Comparison of ENCODE assay signal across 16 mouse cellular contexts in the genomic region with DNA sequence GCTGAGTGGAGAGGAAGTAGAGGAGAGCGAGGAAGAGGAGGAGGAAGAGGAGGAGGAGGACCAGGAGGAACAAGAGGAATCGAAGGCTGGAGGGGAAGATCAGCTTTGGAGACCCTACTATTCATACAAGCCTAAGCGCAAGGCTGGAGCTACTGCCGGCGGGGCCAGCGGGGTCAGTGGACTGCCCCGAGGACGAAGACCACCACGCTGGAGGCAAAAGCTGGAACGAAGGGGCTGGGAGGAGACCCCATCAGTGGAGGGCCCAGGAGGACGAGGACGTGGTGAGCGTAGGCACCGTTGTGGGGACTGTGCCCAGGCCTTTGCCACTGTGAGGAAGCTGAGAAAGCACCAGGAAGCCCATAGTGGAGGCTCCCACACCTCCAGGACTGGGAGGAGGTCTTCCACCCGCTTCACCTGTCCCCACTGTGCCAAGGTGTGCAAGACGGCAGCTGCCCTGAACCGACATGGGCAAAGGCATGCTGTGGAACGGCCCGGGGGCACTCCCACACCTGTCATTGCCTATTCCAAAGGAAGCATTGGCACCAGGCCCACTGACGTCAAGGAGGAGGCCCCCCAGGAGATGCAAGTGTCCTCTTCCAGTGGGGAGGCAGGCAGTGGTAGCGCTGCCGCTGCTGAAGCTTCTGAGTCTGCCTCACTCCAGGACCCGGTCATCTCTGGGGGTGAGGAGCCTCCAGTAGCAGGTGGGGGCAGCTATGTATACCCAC. TPM values are rescaled to one million over a fixed set of nuclear protein-coding genes. Genes with fewer than 3 reads are reported as not detected.
DNase-seq lines count a peak whose midpoint lies in the region; ATAC-seq lines count a peak whose summit lies in the region.
"Had no signal": no experiment of that assay in that cellular context is flagged by ENCODE, and none has a peak within 500 bp of the region (broad histone marks: within the 10 kb centered on the region; RNA-seq: fewer than 3 reads in every experiment).

No protein-coding gene starts in this region.

- ATAC-seq in intestine, embryonic 14.5 days (replicated peaks; ENCODE audit: low FRiP score, low TSS enrichment, low read depth): no peak
- no peak for ATAC-seq in intestine, embryonic 16.5 days
- ATAC-seq in neural tube, embryonic 15.5 days (ENCODE audit: low FRiP score): no peak

- WGBS in intestine, embryonic 14.5 days: 73% methylated on average over 21 of the region's 23 CpGs
- WGBS in intestine, embryonic 16.5 days: 73% methylated on average over 23 of the region's 23 CpGs
- WGBS in neural tube, embryonic 15.5 days: 78% methylated on average over 23 of the region's 23 CpGs

- H3K36me3 ChIP-seq in intestine, embryonic 14.5 days (ENCODE audit: control insufficient read depth, insufficient read depth, low read length): no peaks in the 10 kb centered on the region; the same call in 1 of the 2 replicates
- 0 out of 2 replicates have a peak, but pooled peaks cover 2% of the 10 kb centered on the region for H3K36me3 ChIP-seq in intestine, embryonic 16.5 days (ENCODE audit: control insufficient read depth, insufficient read depth, low read length)
- peaks cover 33% of the 10 kb centered on the region for H3K36me3 ChIP-seq in neural tube, embryonic 15.5 days

- no peak overlapping the region for H3K9ac ChIP-seq in intestine, embryonic 14.5 days (ENCODE audit: low read length)
- H3K9ac ChIP-seq in intestine, embryonic 16.5 days (ENCODE audit: low read depth, low read length): no peak overlapping the region
- no peak overlapping the region for H3K9ac ChIP-seq in neural tube, embryonic 15.5 days (replicated peaks)
- H3K9ac ChIP-seq: hindbrain, embryonic 14.5 days; limb, embryonic 15.5 days; midbrain, embryonic 12.5 days had no signal

- no peaks in the 10 kb centered on the region for H3K4me1 ChIP-seq in intestine, embryonic 14.5 days (replicated peaks; ENCODE audit: control insufficient read depth, insufficient read depth, low read length)
- H3K4me1 ChIP-seq in intestine, embryonic 16.5 days (ENCODE audit: control insufficient read depth, insufficient read depth, low read length): no peaks in the 10 kb centered on the region
- no peaks in the 10 kb centered on the region for H3K4me1 ChIP-seq in neural tube, embryonic 15.5 days
- H3K4me1 ChIP-seq: midbrain, embryonic 12.5 days had no signal

- no peaks in the 10 kb centered on the region for H3K27me3 ChIP-seq in intestine, embryonic 14.5 days (replicated peaks; ENCODE audit: control insufficient read depth, insufficient read depth, low read length)
- no peaks in the 10 kb centered on the region for H3K27me3 ChIP-seq in intestine, embryonic 16.5 days (replicated peaks; ENCODE audit: control insufficient read depth, insufficient read depth, low read length)
- no peaks in the 10 kb centered on the region; the same call in 1 of the 2 replicates for H3K27me3 ChIP-seq in neural tube, embryonic 15.5 days (replicated peaks)
- H3K27me3 ChIP-seq: limb, embryonic 15.5 days had no signal

- DNase-seq in cerebellum, adult 18-20 months: peak; percentile 51 to 62
- no peak for DNase-seq in cerebellum, postnatal 4 days (ENCODE audit: low spot score in 2 of 2)
- DNase-seq in intestine, embryonic 14.5 days (ENCODE audit: low spot score): peak; percentile 51
- DNase-seq in right cerebral cortex, postnatal 14 days: peak; percentile 59
- no peak for DNase-seq in right cerebral cortex, adult 18-20 months
- no peak for DNase-seq in embryo, embryonic 9.5 days (ENCODE audit: extremely low spot score)
- DNase-seq: adrenal gland, adult 8-10 months; retina, postnatal 1 day had no signal

- no peak overlapping the region for H3K4me3 ChIP-seq in intestine, embryonic 14.5 days (ENCODE audit: low read depth, low read length)
- H3K4me3 ChIP-seq in intestine, embryonic 16.5 days (ENCODE audit: low read length): no peak overlapping the region
- H3K4me3 ChIP-seq in neural tube, embryonic 15.5 days (replicated peaks): no peak overlapping the region
- H3K4me3 ChIP-seq: left cerebral cortex, adult 2 months; limb, embryonic 15.5 days; midbrain, embryonic 12.5 days had no signal

- H3K27ac ChIP-seq in intestine, embryonic 14.5 days (ENCODE audit: low read depth): no peak overlapping the region
- H3K27ac ChIP-seq in intestine, embryonic 16.5 days (ENCODE audit: low read length): no peak overlapping the region
- no peak overlapping the region for H3K27ac ChIP-seq in neural tube, embryonic 15.5 days (replicated peaks)
- H3K27ac ChIP-seq: hindbrain, embryonic 14.5 days; left cerebral cortex, adult 2 months; limb, embryonic 15.5 days; midbrain, embryonic 12.5 days had no signal

- no peak overlapping the region for H3K4me2 ChIP-seq in intestine, embryonic 14.5 days (ENCODE audit: low read length)
- H3K4me2 ChIP-seq in intestine, embryonic 16.5 days (ENCODE audit: low read depth, low read length): no peak overlapping the region
- H3K4me2 ChIP-seq in neural tube, embryonic 15.5 days: no peak overlapping the region
- H3K4me2 ChIP-seq: hindbrain, embryonic 14.5 days; limb, embryonic 15.5 days; midbrain, embryonic 12.5 days had no signal

- no peaks in the 10 kb centered on the region for H3K9me3 ChIP-seq in intestine, embryonic 14.5 days (ENCODE audit: control insufficient read depth, low read length)
- no peaks in the 10 kb centered on the region for H3K9me3 ChIP-seq in intestine, embryonic 16.5 days (ENCODE audit: control insufficient read depth, low read length)
- H3K9me3 ChIP-seq in neural tube, embryonic 15.5 days (replicated peaks): no peaks in the 10 kb centered on the region
- H3K9me3 ChIP-seq: limb, embryonic 15.5 days; midbrain, embryonic 12.5 days had no signal

RNA-seq across cellular contexts. Expression of a gene that starts 12.7 kb away (rescaled TPM):
- 2.8 and 3.3 TPM in 2 replicates for polyA plus RNA-seq in intestine, embryonic 14.5 days (2014; fragmentation: Nextera tagmentation; extraction: Ambion mirVana)
- 2.3 and 2.4 TPM in 2 replicates for polyA plus RNA-seq in intestine, embryonic 16.5 days (2015; fragmentation: Nextera tagmentation; extraction: Ambion mirVana)
- 4.7 and 5.3 TPM in 2 replicates for polyA plus RNA-seq in neural tube, embryonic 15.5 days (2015; fragmentation: Nextera tagmentation; extraction: Ambion mirVana)

RNA-seq across cellular contexts. Expression of a gene that starts 16.7 kb away (rescaled TPM):
- not detected in 2 replicates for polyA plus RNA-seq in intestine, embryonic 14.5 days (2014; fragmentation: Nextera tagmentation; extraction: Ambion mirVana)
- polyA plus RNA-seq in intestine, embryonic 16.5 days (2015; fragmentation: Nextera tagmentation; extraction: Ambion mirVana): 0.13 and 0.16 TPM in 2 replicates
- polyA plus RNA-seq in neural tube, embryonic 15.5 days (2015; fragmentation: Nextera tagmentation; extraction: Ambion mirVana): 0.19 TPM in 1 of 2 replicates, not detected in the other
- polyA plus RNA-seq: frontal cortex, adult 2 months; spleen, adult 2 months had no signal

RNA-seq across cellular contexts. Expression of a gene that starts 17.3 kb away (rescaled TPM):
- polyA plus RNA-seq in intestine, embryonic 14.5 days (2014; fragmentation: Nextera tagmentation; extraction: Ambion mirVana): 3.5 and 4.4 TPM in 2 replicates
- 3.9 and 4.7 TPM in 2 replicates for polyA plus RNA-seq in intestine, embryonic 16.5 days (2015; fragmentation: Nextera tagmentation; extraction: Ambion mirVana)
- 2.1 and 3.0 TPM in 2 replicates for polyA plus RNA-seq in neural tube, embryonic 15.5 days (2015; fragmentation: Nextera tagmentation; extraction: Ambion mirVana)

RNA-seq across cellular contexts. Expression of a gene that starts 20.0 kb away (rescaled TPM):
- 35.2 and 38.7 TPM in 2 replicates for polyA plus RNA-seq in intestine, embryonic 14.5 days (2014; fragmentation: Nextera tagmentation; extraction: Ambion mirVana)
- 14.8 and 16.8 TPM in 2 replicates for polyA plus RNA-seq in intestine, embryonic 16.5 days (2015; fragmentation: Nextera tagmentation; extraction: Ambion mirVana)
- 13.2 and 18.7 TPM in 2 replicates for polyA plus RNA-seq in neural tube, embryonic 15.5 days (2015; fragmentation: Nextera tagmentation; extraction: Ambion mirVana)

RNA-seq across cellular contexts. Expression of a gene that starts 23.2 kb away (rescaled TPM):
- polyA plus RNA-seq in intestine, embryonic 14.5 days (2014; fragmentation: Nextera tagmentation; extraction: Ambion mirVana): 1.1 and 1.4 TPM in 2 replicates
- 1.3 and 1.4 TPM in 2 replicates for polyA plus RNA-seq in intestine, embryonic 16.5 days (2015; fragmentation: Nextera tagmentation; extraction: Ambion mirVana)
- polyA plus RNA-seq in neural tube, embryonic 15.5 days (2015; fragmentation: Nextera tagmentation; extraction: Ambion mirVana): 8.5 and 8.7 TPM in 2 replicates

Comparison
In these comparisons a context has a peak if more than half of its experiments do, and no peak if none do; other contexts are left out.
1. DNase-seq: peak in cerebellum, adult 18-20 months (2 of 2), intestine, embryonic 14.5 days (single experiment) and right cerebral cortex, postnatal 14 days (single experiment); none in cerebellum, postnatal 4 days (0 of 2), right cerebral cortex, adult 18-20 months (single experiment) and embryo, embryonic 9.5 days (single experiment).